Mouse (Mus musculus) retina, postnatal 7 days (tissue): ENCODE measurements around the gene Mesd.

Experiments
- DNase-seq: peaks from one replicate; pipeline ENCODE4 v3.0.0-alpha.2; 2012; ENCODE audit warnings: low read depth, low spot score

The Mesd gene

DNA sequence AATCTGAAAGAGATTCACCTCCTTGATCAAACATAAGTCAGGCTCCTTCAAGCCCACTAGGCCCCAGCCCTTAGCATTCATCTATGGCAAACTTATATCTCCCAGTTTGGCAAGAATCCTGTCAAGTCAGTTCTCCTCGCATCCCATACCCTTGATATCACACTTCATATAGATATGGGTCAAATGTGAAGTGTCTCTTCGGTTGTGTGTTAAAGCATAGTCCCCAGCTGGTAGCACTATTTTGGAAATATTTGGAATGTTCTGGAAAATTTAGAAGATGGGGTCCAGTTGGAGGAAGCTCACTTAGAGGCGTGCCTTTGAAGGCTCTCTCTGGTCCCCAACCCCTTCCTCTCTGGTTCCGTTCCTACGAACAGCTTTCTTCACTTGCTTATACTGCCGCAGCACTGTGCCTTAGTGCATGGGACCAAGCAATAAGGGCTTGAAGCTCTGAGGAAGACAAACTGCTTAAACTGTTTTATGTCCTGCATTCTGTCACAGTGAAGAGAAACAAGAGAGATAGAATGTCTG is 29.2 kb downstream of the Mesd start:
- DNase-seq, result no peak

DNA sequence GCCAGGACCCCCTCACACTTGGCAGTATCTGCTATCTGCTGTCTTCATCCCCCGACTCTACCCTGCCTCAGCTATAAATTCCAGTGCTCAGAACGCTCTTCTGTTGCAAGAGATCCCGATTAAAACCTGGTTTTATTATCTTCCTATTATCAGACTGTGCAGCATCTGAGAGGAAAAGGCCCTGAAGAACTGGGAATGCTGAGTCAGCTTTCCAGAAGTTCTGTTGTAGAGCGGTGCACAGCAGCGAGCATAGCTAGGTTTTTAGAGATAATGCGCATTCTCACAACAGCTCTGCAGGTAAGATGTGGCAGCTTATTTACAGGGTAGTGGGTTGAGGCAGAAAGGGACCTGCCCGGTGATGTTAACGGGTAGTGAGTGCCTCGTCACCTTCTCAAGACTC is 29.7 kb downstream of the Mesd start:
- DNase-seq, result no peak

DNA sequence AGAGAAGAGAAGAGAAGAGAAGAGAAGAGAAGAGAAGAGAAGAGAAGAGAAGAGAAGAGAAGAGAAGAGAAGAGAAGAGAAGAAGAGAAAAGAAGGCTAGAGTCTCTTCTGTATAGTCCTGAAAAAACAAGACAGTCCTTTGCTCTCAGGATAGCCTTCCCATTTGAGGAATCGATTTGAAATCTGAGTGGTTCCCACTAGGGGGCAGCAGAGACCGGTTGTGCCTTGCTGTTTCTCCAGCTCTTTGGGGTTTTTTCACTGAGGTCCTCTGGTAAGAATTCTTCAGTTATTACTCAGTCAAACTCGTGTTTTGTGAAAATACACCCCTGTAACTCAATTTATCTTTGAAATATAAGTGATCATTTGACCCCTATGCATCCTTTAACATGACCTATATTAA is 30.3 kb downstream of the Mesd start:
- peak; percentile 62 for DNase-seq

DNA sequence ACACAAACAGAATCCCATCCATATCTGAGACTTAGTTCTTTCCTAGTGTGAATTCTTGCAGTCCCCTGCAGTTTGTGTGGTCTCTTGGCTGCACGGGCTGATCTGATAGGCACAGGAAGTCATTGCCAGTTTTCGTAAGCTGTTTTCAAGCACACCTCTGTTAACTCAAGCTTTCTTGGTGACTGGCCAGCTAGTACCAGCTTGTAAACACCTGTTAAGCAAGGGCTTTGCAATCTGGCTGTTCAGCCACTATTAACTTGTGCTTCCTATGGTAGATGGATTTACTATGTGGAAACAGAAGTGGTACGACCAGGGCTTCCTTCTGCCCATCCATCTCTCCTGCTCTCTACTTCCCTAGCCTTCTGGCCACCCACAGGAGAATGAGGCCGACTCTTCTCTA is 36.0 kb downstream of the Mesd start:
- no peak for DNase-seq

DNA sequence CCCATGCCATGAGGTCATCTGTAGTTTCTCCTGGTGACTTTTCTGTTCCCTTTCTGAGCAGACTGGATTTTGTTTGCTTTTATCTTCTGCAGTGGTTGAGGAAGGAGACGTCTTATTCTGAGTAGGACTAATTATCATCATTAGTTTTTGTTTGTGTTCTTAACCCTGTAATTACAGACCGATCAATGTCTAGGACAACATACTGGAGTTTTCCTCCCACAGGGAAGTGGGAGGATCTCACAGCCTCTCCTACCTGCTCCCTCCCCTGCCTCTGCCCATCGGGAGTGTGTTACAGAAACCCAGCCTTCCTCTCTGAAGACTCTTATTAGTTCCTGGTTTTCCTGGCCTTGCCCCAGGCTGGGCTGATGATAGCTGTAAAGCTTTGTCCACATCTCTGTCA is 37.4 kb downstream of the Mesd start:
- no peak for DNase-seq

DNA sequence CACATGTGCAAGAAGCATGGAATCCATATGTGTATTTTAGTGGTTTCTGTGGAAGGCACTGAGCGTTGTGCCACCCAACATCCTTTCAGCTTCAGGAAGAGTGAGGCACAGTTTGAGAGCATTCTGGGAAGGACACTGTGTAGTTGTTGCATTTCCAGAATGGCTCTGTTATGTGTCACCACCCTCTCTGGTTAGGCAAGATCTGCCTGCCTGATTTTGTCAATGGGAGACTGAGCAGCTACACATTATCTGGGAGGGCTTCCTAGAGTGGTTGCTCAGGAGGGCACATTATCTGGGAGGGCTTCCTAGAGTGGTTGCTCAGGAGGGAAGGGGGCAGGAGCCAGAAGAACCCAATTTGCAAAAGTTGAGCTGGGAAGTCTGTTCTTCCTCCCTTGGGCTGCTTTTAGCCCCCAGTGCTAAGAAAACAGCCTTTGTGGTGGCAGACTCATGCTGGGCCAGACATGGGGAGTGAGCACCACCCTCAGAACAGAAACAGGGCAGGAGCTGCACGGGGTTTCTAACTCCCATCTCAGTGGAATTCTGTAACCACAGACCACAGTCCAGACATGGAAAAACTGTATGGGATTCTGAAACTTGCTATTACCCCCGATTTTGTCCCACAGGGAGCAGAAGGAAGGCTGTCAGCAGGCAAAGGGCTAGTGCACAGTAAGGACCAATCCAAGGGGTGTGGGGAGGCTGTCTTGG is 54.9 kb downstream of the Mesd start:
- DNase-seq, result no peak

DNA sequence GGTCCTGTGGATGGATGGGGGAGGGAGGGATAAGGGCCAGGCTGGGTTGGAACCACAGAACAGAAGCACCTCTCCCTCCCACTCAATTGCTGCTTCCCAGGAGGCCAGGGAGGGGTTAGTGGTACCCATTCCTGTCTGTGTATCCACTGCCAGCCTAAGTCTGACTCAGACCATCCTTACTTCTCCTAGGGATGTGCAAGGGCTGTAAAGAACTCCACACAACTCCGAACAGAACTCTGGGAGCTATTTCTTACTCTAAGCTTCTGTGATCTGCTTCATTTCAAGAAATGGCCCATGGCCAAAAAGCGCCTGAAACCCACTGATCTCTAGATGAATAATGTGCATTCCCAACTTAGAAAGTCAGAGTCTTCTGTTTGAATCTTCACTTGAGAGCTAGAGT is 55.9 kb downstream of the Mesd start:
- no peak for DNase-seq

DNA sequence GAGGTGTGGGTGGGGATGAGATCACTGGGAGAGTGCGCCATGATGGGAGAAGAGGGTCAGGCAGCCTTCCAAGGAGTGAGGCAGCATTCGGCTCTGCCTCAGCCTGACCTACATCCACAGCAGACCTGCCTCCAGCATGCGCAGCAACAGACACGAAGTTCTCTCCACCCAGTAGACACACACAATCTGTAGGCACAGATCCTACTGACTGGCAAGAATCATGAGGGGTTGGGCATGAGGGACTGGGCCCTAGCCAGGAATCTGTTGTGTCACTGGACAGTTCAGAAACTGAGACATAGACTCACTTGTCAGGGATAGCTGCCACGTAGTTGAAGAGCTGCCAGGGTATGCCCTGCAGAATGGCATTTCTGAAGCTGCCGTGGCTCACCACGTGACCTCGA is 57.4 kb downstream of the Mesd start:
- no peak for DNase-seq

DNA sequence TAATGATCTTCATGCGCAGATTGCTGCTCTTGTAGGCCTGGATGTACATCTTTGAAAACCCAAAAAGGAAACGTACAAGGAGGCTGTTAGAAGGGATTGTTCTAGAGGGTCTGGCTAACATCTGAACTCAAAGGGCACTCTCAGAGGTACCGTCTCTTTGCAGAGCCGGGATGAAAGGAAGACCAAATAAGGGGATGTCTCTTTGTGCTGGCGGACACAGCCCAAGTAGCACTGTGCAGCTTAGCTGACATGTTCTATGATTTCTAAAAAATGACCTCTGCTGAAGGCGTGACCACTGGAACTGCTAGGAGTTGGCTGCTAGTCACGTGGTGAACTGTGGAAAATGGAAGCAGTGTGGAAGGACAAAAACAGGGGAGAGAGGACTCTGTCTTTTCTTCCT is 64.5 kb downstream of the Mesd start:
- no peak for DNase-seq

DNA sequence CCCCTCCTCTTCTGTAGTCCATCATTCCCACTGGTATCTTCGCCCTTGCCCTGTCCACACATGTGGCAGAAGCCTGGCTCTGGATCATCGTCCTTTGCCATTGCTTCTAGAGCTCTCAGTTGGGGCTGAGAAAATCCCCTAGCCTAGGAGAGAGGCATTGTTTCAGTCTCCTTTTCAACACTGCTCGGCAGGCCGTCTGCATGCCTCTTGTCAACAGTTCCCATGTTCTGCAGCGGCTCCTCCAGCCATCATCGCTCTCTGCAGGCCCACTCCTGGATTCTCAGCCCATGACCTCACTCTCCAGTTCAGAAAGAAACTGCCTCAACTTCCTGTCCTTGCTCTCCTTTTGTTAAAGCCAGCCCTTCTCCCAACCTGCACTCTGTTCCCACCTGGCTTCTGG is 65.4 kb downstream of the Mesd start:
- no peak for DNase-seq
